Mouse (Mus musculus): ENCODE results near the gene Layn.

Layn gene

GRCm38 (mm10) chr9:51032785-51033529 is 43.9 kb downstream of the Layn start:
- DNase-seq (ENCODE audit: low spot score in 2 of 2): no peak

GRCm38 (mm10) chr9:51032291-51032690 is 44.6 kb downstream of the Layn start:
- DNase-seq (ENCODE audit: low spot score in 2 of 2): no peak

- DNase-seq (ENCODE audit: low spot score in 2 of 2): no peak
Measured at GRCm38 (mm10) chr9:51031603-51032002, 45.3 kb downstream of the Layn start.

- no peak for DNase-seq (ENCODE audit: low spot score in 2 of 2)
Measured at GRCm38 (mm10) chr9:51030147-51030546, 46.7 kb downstream of the Layn start.

GRCm38 (mm10) chr9:51026952-51027351 is 49.9 kb downstream of the Layn start:
- DNase-seq (ENCODE audit: low spot score in 2 of 2): no peak

GRCm38 (mm10) chr9:51021123-51021795 is 55.6 kb downstream of the Layn start:
- no peak for DNase-seq (ENCODE audit: low spot score in 2 of 2)

- DNase-seq (ENCODE audit: low spot score in 2 of 2): no peak
Measured at GRCm38 (mm10) chr9:51020351-51020750, 56.5 kb downstream of the Layn start.

- DNase-seq (ENCODE audit: low spot score in 2 of 2): no peak
Measured at GRCm38 (mm10) chr9:51019670-51020069, 57.2 kb downstream of the Layn start.

GRCm38 (mm10) chr9:51015732-51016131 is 61.2 kb downstream of the Layn start:
- peak in 1 of 2 experiments; percentile 26 for DNase-seq (ENCODE audit: low spot score in 2 of 2)

GRCm38 (mm10) chr9:51013644-51014043 is 63.2 kb downstream of the Layn start:
- no peak for DNase-seq (ENCODE audit: low spot score in 2 of 2)

- no peak for DNase-seq (ENCODE audit: low spot score in 2 of 2)
Measured at GRCm38 (mm10) chr9:51009656-51009950, 67.3 kb downstream of the Layn start.

GRCm38 (mm10) chr9:51008841-51009655 is 67.8 kb downstream of the Layn start, which contains the start of gene Sik2:
Sik2 (minus strand) TSS chr9:51009073.
- peak; percentile 84 to 89 for DNase-seq (ENCODE audit: low spot score in 2 of 2)

- peak in 1 of 2 experiments; percentile 45 for DNase-seq (ENCODE audit: low spot score in 2 of 2)
Measured at GRCm38 (mm10) chr9:51008068-51008840, 68.6 kb downstream of the Layn start.

- DNase-seq (ENCODE audit: low spot score in 2 of 2): no peak
Measured at GRCm38 (mm10) chr9:51007726-51008067, 69.2 kb downstream of the Layn start.

GRCm38 (mm10) chr9:51006846-51007245 is 70.0 kb downstream of the Layn start:
- peak; percentile 18 to 26 for DNase-seq (ENCODE audit: low spot score in 2 of 2)

All from urinary bladder, adult 18-20 months (tissue).